Mouse (Mus musculus): ENCODE measurements around the gene Muc16. TPM values are rescaled to one million over a fixed set of nuclear protein-coding genes. Genes with fewer than 3 reads are reported as not detected.

The Muc16 gene
- polyA plus RNA-seq, 1 experiment from 2014 or later = not detected

DNA sequence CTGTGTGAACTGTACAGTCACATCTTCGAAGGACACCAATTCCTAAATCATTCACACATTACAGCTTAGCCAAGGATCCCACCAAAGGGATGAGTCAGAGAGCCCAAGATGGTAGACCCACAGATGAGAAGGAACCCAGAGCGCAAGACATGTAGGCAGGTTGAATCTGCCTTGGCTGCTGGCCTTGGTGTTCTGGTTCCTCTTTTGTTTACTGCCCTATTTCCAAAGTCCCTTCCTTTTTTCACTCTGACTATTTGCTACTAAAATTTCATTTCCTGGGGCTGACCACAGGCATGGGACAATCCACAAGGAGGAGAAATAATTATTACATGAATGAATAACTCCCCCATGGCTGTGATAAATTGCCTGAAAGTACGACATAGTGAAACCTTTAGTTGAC, 206.3 kb downstream of the Muc16 start:
- no peak overlapping the region for H3K4me2 ChIP-seq (ENCODE audit: low read length)
- 94% methylated on average over 3 of the region's 3 CpGs for WGBS
- no peaks in the 10 kb centered on the region; the same call in 1 of the 2 replicates for H3K9me3 ChIP-seq (ENCODE audit: control insufficient read depth, low read length)
- no peak for ATAC-seq
- H3K9ac ChIP-seq (replicated peaks; ENCODE audit: low read depth, low read length) = no peak overlapping the region
- H3K27ac ChIP-seq (ENCODE audit: low read length) = no peak overlapping the region
- H3K4me1 ChIP-seq (replicated peaks; ENCODE audit: control insufficient read depth, insufficient read depth, low read length) = peaks cover 3% of the 10 kb centered on the region; the same call in 1 of the 2 replicates
- H3K36me3 ChIP-seq (ENCODE audit: control insufficient read depth, insufficient read depth) = peaks cover 40% of the 10 kb centered on the region
- H3K27me3 ChIP-seq (replicated peaks; ENCODE audit: control insufficient read depth, insufficient read depth, low read length) = no peaks in the 10 kb centered on the region
- H3K4me3 ChIP-seq (replicated peaks; ENCODE audit: low read length) = no peak overlapping the region

DNA sequence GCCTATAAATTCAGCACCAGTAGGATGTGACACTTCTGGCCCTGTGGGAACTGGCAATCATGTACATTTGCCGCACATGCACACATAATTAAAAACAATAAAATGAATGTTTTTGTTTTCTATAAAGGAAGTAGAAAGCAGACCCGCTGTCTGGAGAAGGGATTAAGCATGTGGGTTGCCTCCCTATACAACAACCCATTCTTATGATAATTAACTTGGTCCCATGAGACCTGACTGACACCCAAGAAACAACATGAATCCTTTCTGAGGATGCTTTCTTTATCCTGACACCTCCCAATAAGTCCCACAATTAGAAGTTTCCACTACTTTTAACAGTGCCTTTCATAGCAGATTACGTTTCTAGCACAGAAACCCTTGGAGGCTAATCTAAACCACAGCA, 207.0 kb downstream of the Muc16 start:
- Histone ChIP-seq H3K27me3 (replicated peaks; ENCODE audit: control insufficient read depth, insufficient read depth, low read length) (no peaks in the 10 kb centered on the region), H3K9me3 (ENCODE audit: control insufficient read depth, low read length) (no peaks in the 10 kb centered on the region; the same call in 1 of the 2 replicates), H3K36me3 (ENCODE audit: control insufficient read depth, insufficient read depth) (peaks cover 40% of the 10 kb centered on the region), H3K4me2 (ENCODE audit: low read length) (no peak overlapping the region), H3K4me3 (replicated peaks; ENCODE audit: low read length) (no peak overlapping the region), H3K27ac (ENCODE audit: low read length) (no peak overlapping the region), H3K9ac (replicated peaks; ENCODE audit: low read depth, low read length) (no peak overlapping the region), H3K4me1 (replicated peaks; ENCODE audit: control insufficient read depth, insufficient read depth, low read length) (peaks cover 3% of the 10 kb centered on the region; the same call in 1 of the 2 replicates)
- no peak for ATAC-seq
- 7% methylated on average over 3 of the region's 3 CpGs for WGBS

DNA sequence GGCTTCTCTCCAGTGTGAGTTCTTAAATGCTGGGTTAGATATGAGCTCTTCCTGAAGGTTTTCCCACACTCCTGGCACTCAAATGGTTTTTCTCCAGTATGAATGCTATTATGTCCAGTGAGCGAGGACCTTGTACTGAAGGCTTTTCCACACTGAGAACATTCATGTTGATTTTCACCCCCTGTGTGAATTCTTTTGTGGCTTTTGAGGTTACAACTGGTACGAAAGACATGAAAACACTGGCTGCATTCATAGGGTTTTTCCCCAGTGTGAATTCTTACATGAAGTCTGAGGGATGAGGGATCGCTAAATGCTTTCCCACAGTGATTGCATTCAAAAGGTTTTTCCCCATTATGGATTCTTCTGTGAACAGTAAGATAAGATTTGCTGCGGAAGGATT, 217.8 kb downstream of the Muc16 start:
- H3K4me1 ChIP-seq (replicated peaks; ENCODE audit: control insufficient read depth, insufficient read depth, low read length) = no peaks in the 10 kb centered on the region
- H3K9me3 ChIP-seq (ENCODE audit: control insufficient read depth, low read length) = peaks cover 8% of the 10 kb centered on the region
- 75% methylated on average over 4 of the region's 4 CpGs for WGBS
- ATAC-seq = no peak
- no peak overlapping the region for H3K4me3 ChIP-seq (replicated peaks; ENCODE audit: low read length)
- H3K27me3 ChIP-seq (replicated peaks; ENCODE audit: control insufficient read depth, insufficient read depth, low read length) = no peaks in the 10 kb centered on the region
- no peak overlapping the region for H3K4me2 ChIP-seq (ENCODE audit: low read length)
- peaks cover 55% of the 10 kb centered on the region for H3K36me3 ChIP-seq (ENCODE audit: control insufficient read depth, insufficient read depth)
- no peak overlapping the region for H3K27ac ChIP-seq (ENCODE audit: low read length)
- H3K9ac ChIP-seq (replicated peaks; ENCODE audit: low read depth, low read length) = no peak overlapping the region

Small RNA genes lying within 50 kb of the gene (microRNA-seq; reads per million reads assigned to microRNA genes)
- gene Gm22854 = not detected

Other genes starting within 250 kb of the Muc16 start
- not detected in 2 replicates for gene Mbd3l2, start 243.9 kb downstream of the Muc16 start, polyA plus RNA-seq (2015; fragmentation: Nextera tagmentation; extraction: Ambion mirVana)
- gene Zfp558, start 196.3 kb downstream of the Muc16 start, polyA plus RNA-seq (2015; fragmentation: Nextera tagmentation; extraction: Ambion mirVana) = 55.0 and 58.0 TPM in 2 replicates
- gene Mbd3l1, start 196.2 kb downstream of the Muc16 start, polyA plus RNA-seq (2015; fragmentation: Nextera tagmentation; extraction: Ambion mirVana) = not detected in 2 replicates
- not detected in 2 replicates for gene Olfr24, start 89.5 kb upstream of the Muc16 start, polyA plus RNA-seq (2015; fragmentation: Nextera tagmentation; extraction: Ambion mirVana)
- not detected in 2 replicates for gene Olfr828, start 145.0 kb upstream of the Muc16 start, polyA plus RNA-seq (2015; fragmentation: Nextera tagmentation; extraction: Ambion mirVana)
- gene Olfr829, start 180.4 kb upstream of the Muc16 start, polyA plus RNA-seq (2015; fragmentation: Nextera tagmentation; extraction: Ambion mirVana) = not detected in 2 replicates
- gene Olfr830, start 200.2 kb upstream of the Muc16 start, polyA plus RNA-seq (2015; fragmentation: Nextera tagmentation; extraction: Ambion mirVana) = not detected in 2 replicates